Mouse (Mus musculus) mature B cell (primary cell): ENCODE measurements around the gene Srrm4.

Experiments used
- in situ Hi-C: fragments of 300-500 bp; cut with MboI; formaldehyde crosslinking; loops from 2 replicates; pipeline ENCODE4 v1.14.3; 2019

Srrm4 gene

DNA sequence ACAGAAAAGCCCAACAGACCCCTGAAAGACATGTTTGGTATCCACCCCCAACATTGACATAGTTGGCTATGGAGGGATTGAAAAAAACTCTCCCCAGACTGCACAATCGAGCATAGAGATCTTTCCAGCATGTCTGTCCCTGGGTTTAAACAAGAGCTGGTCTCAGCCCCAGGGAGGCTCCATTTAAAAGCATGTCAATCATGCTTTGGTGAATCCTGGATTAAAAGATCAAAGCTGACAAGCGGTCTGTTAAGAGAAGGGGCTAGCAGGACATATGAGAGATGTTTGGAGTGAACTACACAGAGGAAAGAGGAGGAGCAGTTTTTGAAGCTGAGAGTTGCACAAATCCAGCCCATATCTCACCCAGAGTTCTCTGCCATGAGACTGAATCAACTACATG is 38.5 kb downstream of the Srrm4 start:
- in situ Hi-C loops, result no loop called here

DNA sequence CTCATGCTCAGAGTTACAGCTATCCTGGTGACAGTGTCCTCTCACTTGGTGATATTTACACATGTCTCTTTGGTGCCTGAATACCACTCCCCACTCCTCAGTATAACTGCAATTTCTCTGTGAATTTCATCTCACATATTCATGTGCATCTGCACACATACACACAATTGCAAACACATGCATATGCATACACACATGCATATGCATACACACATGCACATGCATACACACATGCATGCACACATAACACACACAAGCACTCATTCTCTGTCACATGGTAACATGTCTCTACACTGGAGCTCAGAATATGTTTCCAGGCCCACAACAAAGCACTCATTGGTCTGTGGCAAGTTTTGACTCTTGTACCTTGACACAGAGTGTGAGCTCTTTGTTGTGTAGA is 39.0 kb downstream of the Srrm4 start:
- in situ Hi-C loops, result no loop called here

DNA sequence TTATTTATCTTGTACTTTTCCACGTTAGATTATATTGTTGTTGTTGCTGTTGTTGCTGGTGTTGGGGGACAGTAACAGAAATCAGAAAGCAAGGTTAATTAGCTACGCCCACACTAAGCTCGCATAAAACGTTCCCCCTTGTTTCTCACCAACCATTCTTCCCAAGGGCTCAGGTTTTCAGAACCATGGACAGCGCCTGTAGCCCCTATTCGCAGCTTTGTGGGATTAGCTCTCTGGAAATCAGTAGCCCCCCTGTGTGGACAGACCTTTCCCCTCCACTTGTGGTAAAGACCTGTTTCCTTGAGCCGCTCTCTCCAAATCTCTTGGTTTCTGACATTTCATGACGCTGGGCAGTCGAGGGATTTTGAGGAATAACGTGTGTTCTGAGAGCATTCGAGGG is 45.9 kb downstream of the Srrm4 start:
- in situ Hi-C loops, result no loop called here

DNA sequence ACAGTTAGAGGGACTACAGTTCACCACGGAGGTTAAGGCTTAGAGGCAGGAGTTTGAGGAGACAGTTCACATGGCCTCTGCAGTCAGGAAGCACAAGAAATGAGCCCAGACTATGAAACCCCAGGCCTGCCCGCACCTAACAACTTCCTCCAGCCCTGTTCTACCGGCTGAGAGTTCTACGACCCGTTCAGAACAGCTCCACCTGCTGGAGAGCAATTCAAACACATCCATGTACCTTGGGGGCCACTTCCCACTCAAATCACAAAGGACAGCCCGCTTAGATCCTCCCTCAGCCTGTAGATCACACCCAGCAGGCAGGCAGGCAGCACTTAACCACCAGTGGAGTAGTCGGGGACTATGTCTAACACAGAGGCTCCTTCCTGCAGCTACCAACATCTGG is 49.3 kb downstream of the Srrm4 start:
- in situ Hi-C loops, result no loop called here

DNA sequence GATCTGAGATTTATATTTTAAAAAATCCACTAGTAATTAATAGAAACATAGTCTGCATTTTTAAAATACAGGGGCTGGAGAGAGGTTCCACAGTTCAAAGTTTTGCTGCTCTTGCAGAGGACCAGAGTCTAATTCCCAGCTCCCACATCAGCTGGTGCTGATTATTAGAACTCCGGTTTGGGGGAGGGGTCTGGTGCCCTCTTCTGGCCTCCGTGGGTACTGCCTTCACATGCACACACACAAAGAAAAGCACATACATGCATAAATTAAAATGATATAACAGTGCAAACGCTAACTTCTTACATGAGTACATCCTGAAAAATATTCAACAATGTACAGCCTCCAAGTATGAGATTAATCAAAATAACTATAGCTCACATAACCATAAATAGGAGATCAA is 50.5 kb downstream of the Srrm4 start:
- in situ Hi-C loops, result no loop called here

DNA sequence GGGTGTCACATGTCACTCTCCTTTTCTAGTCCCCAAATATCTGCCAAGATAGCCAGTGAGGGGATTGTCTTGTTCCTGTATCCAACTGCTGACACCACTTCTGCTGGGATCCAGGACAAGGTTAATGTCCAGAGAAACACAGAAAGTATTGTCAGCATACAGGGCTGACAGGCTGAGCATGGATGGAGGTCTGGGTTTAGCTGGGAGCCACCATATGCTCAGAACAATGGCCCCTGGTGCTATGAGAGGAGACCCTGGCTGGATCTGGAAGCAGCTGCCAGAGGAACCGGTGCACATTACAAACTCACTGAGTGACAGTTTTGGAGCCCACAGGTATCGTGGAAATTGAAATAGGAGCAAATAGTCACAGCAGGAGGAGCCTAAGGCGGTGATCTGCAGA is 52.3 kb downstream of the Srrm4 start:
- in situ Hi-C loops, result no loop called here

DNA sequence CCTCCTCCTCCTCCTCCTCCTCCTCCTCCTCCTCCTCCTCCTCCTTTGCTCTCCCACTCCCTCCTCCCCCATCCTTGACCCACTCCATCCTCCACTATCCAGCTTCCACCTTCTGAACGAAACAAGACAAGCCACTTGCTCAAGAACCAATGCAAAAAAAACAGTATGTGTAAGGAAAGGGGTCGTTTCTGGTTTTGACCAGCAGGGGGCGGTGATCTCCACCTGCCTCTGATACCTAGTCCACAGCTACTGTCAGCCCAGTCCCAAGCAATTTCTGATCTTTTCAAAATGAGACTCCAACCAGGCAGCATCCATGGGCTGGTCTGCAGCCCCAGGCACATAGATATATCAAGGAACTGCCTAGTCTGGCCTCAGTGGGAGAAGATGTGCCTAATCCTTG is 53.1 kb downstream of the Srrm4 start:
- in situ Hi-C loops, result no loop called here

DNA sequence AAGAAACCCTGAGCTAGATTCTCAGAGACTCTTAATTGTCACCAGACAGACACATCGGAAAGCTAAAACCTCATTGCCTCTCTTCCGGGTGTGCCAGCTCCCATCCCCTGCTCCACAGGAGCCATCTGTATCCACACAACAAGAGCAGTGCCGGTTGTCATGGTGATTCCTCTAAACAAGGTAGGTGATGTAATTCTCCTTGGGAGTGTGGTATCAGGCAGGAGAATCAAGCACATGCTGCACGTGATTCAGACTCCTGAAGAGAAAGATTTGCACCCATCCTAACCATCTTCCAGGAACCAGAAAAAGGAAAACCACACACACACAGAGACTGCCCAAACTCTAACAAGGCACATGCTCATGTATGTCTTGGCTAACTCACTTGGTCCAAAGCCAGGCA is 65.3 kb downstream of the Srrm4 start:
- in situ Hi-C loops, result no loop called here

DNA sequence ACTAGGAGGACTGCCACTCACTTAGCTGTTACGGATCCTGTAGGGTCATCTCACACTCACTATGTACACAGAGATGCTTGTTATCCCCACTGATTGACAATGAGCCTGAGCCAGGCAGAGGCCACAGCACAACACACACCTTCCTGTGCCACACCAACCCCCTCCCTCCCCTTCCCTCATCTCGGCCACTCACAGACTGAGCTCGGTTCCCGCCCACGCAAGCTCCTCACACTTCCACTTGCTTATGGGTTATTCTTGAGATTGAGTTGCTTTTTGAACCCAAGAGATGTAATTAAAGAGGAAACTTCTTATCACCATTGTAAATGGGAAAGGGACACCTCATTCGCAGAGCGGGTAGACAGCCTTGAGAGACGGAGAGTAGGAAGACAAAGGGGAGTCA is 66.3 kb downstream of the Srrm4 start:
- in situ Hi-C loops, result no loop called here

DNA sequence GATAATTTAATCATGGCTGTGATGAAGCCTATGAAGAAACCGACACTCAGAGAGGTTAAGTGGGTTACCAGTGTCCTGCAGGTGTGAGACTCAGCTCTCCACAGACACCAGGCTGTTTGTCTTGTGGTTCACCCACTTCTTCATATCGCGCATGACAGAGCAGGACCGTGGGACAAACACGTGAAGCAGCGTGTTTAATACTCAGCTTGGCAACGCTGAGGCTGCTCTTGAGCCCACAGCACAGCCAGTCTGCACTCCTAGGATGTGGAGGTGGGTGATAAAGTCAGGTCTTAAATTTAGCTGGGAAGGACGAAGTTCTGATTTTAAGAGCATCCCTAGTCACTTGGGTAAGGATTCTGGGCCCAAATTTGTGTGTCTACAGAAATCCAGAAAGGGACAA is 68.1 kb downstream of the Srrm4 start:
- in situ Hi-C loops, result no loop called here

DNA sequence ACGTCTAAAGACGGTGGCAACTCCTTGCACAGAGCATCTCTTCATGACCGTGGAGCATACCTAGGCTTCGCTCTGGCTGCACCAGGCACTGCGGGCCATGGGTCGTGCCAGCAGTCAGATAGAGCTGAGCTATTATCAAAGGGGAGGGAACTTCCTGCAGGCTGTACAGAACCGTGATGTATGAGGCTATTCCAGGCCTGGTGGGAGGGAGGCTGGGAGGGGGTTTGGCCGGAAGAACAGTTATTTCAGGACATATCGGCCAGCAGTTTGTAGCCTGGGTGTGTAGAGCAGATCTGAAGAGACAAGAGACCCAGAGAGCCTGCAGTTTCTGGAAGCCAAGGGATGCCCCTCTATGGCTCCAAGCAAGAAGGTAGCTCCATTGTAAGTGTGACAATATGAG is 68.5 kb downstream of the Srrm4 start:
- in situ Hi-C loops, result no loop called here

DNA sequence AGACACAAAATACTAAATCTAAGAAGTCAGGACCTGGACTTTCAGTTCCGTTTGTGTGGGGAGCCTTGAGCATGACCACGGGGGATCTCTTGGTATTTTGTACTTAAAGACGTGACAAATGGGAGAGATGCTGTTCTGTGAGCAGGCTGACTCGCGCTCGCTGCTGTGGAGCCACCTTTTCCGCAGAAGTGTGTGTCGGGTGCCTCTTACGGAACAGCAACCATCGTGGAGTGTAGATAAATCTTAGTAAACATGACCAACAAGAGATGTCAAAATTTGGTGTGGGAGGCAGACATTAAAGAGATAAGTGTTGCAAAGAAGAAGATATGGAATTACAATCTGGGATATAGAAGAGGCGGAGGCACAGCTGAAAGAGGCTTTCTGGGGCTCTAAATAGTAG is 69.3 kb downstream of the Srrm4 start:
- in situ Hi-C loops, result no loop called here

DNA sequence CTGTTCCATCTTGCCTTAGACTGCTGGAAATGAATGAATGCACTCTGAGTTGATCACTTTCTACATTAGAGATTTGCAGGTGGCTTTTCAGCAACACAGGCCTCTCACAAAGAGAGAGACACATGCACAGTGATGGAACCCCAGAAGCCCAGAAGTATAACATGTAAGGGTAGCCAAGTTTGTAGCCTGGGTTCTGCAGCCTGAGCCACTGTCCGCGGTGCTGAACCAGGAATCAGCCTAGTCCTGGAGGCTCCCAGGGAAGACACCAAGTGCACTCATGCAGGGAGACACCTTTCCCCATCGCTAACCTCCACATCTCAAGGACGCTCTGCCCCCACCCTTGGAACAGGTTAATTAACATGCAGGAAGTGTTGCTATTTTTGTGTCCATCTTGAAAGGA is 73.6 kb downstream of the Srrm4 start:
- in situ Hi-C loops, result no loop called here

DNA sequence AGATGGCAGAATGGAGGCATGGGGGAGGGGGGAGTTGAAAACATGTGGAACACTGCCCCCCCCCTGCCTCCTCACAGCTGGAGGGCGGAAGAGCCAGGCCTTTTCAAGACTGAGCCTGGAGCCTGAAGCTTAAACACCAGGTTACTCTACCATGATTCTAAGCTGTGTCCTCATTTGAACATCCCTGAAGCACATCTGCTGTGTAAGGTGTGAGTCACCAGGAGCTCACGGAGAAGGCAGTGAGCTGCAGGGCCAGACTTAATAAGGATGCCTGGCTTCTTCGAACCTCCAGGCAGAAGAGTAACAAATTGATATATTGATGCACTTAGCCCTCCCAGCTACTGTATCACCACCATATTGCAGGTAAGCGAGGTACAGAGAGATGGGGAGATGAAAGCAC is 79.5 kb downstream of the Srrm4 start:
- in situ Hi-C loops, result no loop called here

DNA sequence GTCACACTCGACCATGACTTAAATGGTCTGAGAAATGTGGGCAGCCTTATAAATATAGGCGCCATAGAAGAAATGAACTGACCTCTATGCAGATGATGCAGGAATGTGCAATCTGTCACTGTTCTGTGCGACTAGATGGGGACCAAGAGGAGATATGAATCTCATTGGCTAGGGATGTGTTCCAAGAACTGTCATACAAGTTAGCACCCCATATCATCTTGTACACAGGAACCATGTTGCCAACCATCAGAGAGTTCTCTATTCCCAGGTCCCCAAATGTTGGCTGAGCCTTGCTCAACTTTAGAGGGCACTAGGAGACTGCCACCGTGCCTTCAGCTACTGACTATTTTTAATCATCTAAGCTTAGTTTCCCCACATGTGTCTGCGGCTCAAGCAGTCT is 81.4 kb downstream of the Srrm4 start:
- in situ Hi-C loops, result no loop called here

DNA sequence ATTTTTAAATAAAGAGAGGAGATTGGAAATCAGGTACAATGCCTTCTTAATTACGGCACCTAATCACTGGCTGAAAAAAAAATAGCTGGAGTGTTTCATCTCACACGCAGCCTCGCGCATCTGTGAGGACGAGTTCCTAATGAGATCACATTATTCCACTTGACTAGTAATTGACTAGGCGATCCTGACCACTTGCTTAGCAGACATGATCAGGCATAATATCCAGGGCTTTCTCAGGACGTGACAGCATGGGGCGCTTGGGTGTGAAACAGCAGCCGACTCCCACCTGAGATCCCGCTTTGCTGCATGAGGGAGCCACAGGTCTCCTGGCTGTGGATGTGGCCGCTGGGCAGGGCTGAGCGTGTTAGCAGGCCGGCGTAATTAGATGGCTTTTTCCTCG is 90.3 kb downstream of the Srrm4 start:
- in situ Hi-C loops, result no loop called here

DNA sequence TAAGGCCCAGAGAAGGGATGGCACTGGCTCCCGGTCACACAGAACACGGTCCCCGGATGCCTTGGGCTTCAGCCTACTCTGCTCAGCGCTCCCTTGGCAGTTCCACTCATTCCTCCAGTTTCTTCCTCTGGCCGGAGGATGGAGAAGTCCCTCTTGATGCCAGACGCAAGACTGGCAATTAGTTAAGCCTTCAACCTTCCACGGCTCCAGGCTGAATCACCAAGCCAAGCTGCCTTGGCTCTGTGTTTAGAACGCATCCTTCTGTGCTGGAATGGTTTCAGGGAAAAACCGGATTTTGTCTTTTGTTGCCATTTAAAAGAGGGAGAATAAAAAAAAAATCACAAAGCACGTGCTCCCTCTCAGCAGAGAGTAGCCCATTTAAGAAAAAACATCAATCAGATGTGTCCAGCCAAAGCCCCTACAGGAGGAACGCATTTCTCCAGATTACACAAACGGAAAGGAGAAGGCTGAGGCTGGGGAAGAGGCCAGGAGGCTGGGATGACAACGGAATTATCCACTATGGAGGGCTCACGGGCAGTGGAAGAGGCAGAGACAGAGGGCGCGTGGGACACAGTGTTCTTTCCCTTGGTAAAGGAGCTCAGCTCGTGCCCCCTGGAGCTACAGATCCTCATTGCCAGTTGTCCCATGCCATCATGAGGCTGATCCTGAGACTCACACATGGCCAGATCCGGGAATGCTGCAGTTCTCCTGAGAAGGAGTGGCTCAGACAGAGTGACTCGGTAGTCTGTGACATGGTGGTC is 92.6 kb downstream of the Srrm4 start:
- in situ Hi-C loops, result no loop called here

DNA sequence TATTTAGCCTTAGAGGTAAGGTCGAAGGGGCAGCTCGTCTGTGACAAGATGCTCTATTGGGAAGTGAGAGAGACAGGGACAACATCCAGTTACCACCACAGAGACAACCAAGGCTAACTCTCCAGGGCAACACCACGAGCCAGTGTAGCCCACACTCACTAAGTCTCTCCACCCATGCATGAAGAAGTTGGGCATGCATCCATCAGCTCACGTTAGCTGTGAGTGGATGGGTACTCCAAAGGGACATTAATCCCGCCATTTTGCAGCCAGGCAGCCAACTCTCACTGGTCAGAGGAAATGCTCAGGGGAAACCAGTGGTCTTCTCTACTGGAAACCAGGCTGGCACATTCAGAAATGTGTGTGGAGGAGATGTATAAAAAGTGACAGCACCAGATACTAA is 93.8 kb downstream of the Srrm4 start:
- in situ Hi-C loops, result no loop called here

DNA sequence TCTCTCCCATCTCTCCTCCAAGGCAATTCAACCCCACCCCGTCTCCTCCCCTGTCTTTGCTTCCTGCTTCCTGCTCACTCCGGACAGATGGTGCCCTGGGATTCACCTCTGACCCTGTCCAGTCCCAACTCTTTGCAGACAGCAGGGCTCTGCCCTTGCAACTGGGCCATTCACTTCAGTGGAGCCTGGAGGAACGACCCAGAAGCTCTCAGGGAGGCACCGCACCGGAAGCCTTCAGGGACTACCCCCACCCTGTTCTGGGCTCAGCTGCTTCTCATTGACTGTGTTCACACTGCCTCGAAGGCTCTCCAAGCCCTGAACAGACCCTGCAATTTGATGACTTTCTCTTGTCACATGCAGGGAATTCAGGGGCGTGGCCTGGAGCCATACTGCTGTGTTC is 94.4 kb downstream of the Srrm4 start:
- in situ Hi-C loops, result no loop called here

DNA sequence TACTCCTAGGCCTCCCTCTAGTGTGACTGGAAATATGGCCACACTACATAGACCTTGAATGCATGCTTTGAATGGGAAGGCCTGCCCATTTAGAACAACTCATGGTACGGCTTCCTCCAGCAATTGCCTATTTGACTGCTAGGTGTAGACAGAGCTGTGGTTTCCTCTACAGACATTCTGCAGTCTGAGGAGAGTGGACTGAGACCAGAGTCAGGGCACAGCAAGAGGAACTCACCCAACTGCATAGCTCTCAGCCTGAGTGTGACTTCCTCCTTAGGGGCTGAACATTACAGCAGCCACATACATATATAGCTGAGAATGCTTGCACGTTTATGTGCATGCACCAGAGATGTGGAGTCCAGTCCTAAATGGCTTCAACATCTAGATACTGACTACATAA is 94.9 kb downstream of the Srrm4 start:
- in situ Hi-C loops, result no loop called here

DNA sequence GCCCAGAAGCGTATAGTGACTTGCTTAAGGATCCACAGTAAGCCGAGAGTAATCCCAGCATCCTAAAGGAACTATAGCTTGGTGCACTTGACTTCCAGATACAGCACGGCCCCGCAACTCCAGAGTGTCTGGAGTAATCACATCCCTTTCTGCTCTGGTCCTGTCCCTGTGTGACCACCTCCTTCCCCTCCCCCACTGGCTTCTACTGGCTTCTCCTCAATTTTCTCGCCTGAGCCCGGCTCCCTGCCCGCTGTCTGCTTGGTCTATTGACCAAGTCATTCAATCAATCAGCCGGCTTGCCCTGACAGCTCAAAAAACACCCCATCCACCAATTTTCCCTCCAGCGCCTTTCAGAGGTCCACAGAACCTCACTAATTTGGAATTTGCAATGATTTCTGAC is 96.2 kb downstream of the Srrm4 start:
- in situ Hi-C loops, result no loop called here

DNA sequence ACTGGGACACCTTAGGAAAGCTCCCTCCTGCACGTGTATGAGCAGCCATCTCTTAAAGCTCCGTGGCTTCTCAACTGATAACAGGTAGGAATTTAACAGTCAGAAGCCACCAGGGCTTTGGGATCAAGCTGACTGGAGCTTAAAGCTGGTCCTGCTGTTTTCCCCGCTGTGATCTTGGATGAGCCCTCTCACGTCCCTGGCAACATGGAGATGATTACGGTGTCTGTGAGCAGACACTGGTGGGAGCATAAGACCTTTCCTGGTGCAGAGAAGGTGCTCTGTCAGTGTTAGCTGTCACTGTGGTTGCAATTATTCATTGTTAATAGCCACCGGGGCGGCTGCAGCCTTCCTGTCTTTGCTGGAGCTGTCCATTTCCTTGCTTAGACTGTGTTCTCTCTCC is 97.2 kb downstream of the Srrm4 start:
- in situ Hi-C loops, result no loop called here

DNA sequence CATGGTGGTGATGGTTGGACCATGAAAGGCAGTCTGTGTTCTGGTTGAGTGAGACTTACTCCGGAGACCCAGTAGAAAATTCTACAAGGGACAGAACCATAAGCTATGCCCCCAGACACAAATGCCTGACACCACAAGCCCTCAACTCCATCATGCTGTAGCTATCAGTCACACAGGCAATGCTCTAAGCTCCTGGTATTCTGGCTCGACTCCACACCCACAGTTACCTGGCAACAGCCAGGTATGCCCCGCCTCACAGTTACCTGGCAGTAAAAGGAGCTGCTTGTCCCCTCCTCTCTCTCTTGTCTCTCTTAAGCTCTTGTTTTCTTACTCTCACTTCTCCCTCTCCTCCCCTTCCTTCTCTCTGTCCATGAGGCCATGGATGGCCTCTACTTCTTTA is 98.9 kb downstream of the Srrm4 start:
- in situ Hi-C loops, result no loop called here

DNA sequence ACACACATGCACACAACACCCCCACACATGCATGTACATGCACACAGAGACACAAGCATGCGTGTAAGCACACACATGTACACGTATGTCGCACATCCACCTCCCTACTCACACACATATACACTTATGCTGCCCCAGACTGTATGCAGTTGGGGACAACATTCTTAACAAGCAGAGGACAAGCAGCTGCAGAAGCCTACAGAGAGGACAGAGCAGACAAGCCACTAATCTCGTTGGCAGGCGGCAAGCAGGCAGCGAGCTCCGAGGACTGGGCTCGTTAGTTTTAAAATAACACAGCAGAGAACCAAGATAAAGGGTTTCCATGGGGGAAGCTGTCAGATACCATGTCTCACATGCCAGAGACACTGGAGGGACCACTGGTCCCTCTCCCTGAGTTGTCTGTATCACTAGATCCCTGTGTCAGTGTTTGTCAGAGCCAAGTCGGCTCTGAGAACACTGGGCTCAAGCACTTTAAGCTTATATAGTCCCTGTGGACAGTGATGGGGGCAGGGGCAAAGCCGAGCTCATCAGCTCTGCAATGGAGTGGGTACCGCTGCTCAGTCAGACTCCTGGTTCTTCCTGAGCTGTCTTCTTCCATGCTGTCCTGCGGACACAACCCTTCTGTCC is 99.7 kb downstream of the Srrm4 start:
- in situ Hi-C loops, result no loop called here
